Mouse (Mus musculus): ENCODE results near the gene Paqr9. TPM values are rescaled to one million over a fixed set of nuclear protein-coding genes. Genes with fewer than 3 reads are reported as not detected.

Paqr9 gene
- total and polyA plus RNA-seq, 3 experiments, result not detected

DNA sequence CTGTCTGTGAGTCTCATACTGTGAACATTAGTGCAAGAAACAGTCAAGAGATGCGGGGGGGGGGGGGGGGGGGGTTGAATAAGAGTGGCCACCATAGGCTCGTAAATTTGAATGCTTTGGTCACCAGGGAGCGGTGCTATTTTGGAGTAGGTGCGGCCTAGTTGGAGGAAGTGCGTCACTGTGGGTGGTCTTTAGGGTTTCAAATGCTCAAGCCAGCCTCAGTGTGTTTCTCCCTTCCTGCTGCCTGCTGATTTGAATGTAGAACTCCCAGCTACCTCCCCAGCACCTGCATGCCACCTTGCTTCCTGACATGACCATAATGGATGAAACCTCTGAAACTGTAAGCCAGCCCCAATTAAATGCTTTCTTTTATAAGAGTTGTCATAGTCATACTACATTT is 26.6 kb downstream of the Paqr9 start:
- dilution Hi-C loops (cut with MboI; ENCODE audit: extremely low pct_ligation_motif_present, extremely low pct_unique_long_range_greater_than_20kb, low sequenced_read_pairs), result no loop called here
- in situ Hi-C loops (cut with MboI; ENCODE audit: low pct_ligation_motif_present, low pct_unique_long_range_greater_than_20kb, low sequenced_read_pairs), result no loop called here
- Histone ChIP-seq H3K4me2 (ENCODE audit: insufficient read depth, low read depth, poor library complexity, severe bottlenecking) (no peak overlapping the region), H3K4me3 (replicated peaks in 1 of 3; ENCODE audit: low read depth in 2 of 3, low read length in 2 of 3, poor library complexity in 1 of 3) (no peak overlapping the region), H3K9ac (ENCODE audit: insufficient read depth, low read depth) (no peak overlapping the region), H3K27me3 (replicated peaks) (no peaks in the 10 kb centered on the region), H3K9me3 (replicated peaks; ENCODE audit: low read length) (peaks cover 2% of the 10 kb centered on the region), H3K27ac (ENCODE audit: insufficient read depth, low read depth) (no peak overlapping the region), H3K79me2 (replicated peaks; ENCODE audit: control insufficient read depth, extremely low read depth, insufficient read depth, poor library complexity, severe bottlenecking) (no peaks in the 10 kb centered on the region), H3K4me1 (ENCODE audit: control insufficient read depth in 1 of 2, insufficient read depth in 2 of 2) (peaks cover 0 to 3% of the 10 kb centered on the region in 2 experiments; a peak in 1 of 4 replicates), H3K36me3 (replicated peaks in 1 of 2; ENCODE audit: control insufficient read depth in 1 of 2, insufficient read depth in 1 of 2, low read length in 1 of 2) (no peaks in the 10 kb centered on the region)
- DNase-seq (ENCODE audit: extremely low read depth), result no peak
- TF ChIP-seq GABPA (IDR thresholded peaks at IDR 0.05; ENCODE audit: insufficient replicate concordance, low read depth, low read length) (no peak), SMC3 (IDR thresholded peaks at IDR 0.05; ENCODE audit: low read depth, low read length) (no peak), CTCF (conservative IDR thresholded peaks at IDR 0.05 in 1 of 2, IDR thresholded peaks at IDR 0.05 in 1 of 2; ENCODE audit: low read depth in 2 of 2, low read length in 2 of 2) (no peak), MEF2A (IDR thresholded peaks at IDR 0.05; ENCODE audit: borderline replicate concordance, low read depth, low read length) (no peak), ZC3H11A (IDR thresholded peaks at IDR 0.05; ENCODE audit: low read depth, low read length) (no peak), PAX5 (IDR thresholded peaks at IDR 0.05; ENCODE audit: low read length) (no peak), KAT2A (IDR thresholded peaks at IDR 0.05; ENCODE audit: insufficient replicate concordance, low read length) (no peak), TCF12 (IDR thresholded peaks at IDR 0.05; ENCODE audit: low read depth, low read length) (no peak), RCOR1 (conservative IDR thresholded peaks at IDR 0.05; ENCODE audit: low read depth, low read length) (no peak), BHLHE40 (IDR thresholded peaks at IDR 0.05; ENCODE audit: low read depth, low read length) (no peak), SIN3A (IDR thresholded peaks at IDR 0.05; ENCODE audit: low read length) (no peak)

DNA sequence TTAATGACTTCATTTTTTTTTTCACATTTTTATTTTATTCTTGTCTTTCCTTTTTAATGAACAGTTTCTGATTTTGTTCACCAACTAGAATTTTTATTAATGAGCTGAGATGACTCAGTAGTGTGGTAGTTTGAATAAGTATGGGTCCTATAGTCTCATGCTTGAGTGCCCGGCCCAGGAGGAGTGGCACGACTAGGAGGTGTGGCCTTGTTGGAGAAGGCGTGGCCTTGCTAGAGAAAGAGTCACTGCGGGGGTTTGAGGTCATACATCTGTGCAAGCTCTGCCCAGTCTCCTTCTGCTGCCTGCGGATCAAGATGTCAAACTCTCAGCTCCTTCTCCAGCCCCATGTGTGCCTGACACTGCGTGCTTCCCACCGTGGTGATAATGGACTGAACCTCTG is 28.6 kb downstream of the Paqr9 start:
- Histone ChIP-seq H3K9me3 (replicated peaks; ENCODE audit: low read length) (peaks cover 2% of the 10 kb centered on the region), H3K4me2 (ENCODE audit: insufficient read depth, low read depth, poor library complexity, severe bottlenecking) (no peak overlapping the region), H3K4me3 (replicated peaks in 1 of 3; ENCODE audit: low read depth in 2 of 3, low read length in 2 of 3, poor library complexity in 1 of 3) (no peak overlapping the region), H3K27ac (ENCODE audit: insufficient read depth, low read depth) (no peak overlapping the region), H3K9ac (ENCODE audit: insufficient read depth, low read depth) (no peak overlapping the region), H3K4me1 (ENCODE audit: control insufficient read depth in 1 of 2, insufficient read depth in 2 of 2) (peaks cover 0 to 5% of the 10 kb centered on the region in 2 experiments; a peak in 1 of 4 replicates), H3K27me3 (replicated peaks) (no peaks in the 10 kb centered on the region), H3K36me3 (replicated peaks in 1 of 2; ENCODE audit: control insufficient read depth in 1 of 2, insufficient read depth in 1 of 2, low read length in 1 of 2) (no peaks in the 10 kb centered on the region), H3K79me2 (replicated peaks; ENCODE audit: control insufficient read depth, extremely low read depth, insufficient read depth, poor library complexity, severe bottlenecking) (no peaks in the 10 kb centered on the region)
- dilution Hi-C loops (cut with MboI; ENCODE audit: extremely low pct_ligation_motif_present, extremely low pct_unique_long_range_greater_than_20kb, low sequenced_read_pairs) (no loop called here), in situ Hi-C loops (cut with MboI; ENCODE audit: low pct_ligation_motif_present, low pct_unique_long_range_greater_than_20kb, low sequenced_read_pairs) (no loop called here)
- DNase-seq (ENCODE audit: extremely low read depth), result no peak
- TF ChIP-seq CTCF (conservative IDR thresholded peaks at IDR 0.05 in 1 of 2, IDR thresholded peaks at IDR 0.05 in 1 of 2; ENCODE audit: low read depth in 2 of 2, low read length in 2 of 2) (no peak), MYC (IDR thresholded peaks at IDR 0.05; ENCODE audit: low read depth, low read length) (no peak), MEF2A (IDR thresholded peaks at IDR 0.05; ENCODE audit: borderline replicate concordance, low read depth, low read length) (no peak), KAT2A (IDR thresholded peaks at IDR 0.05; ENCODE audit: insufficient replicate concordance, low read length) (no peak), RAD21 (IDR thresholded peaks at IDR 0.05; ENCODE audit: low read depth, low read length) (no peak), ZMIZ1 (IDR thresholded peaks at IDR 0.05; ENCODE audit: low read depth, low read length) (no peak), CHD1 (IDR thresholded peaks at IDR 0.05; ENCODE audit: low read depth, low read length) (no peak), MXI1 (IDR thresholded peaks at IDR 0.05; ENCODE audit: low read depth, low read length) (no peak), USF2 (conservative IDR thresholded peaks at IDR 0.05; ENCODE audit: low read depth, low read length) (no peak), CHD2 (IDR thresholded peaks at IDR 0.05; ENCODE audit: low read length) (no peak), IRF4 (IDR thresholded peaks at IDR 0.05; ENCODE audit: low read depth, low read length) (no peak), GABPA (IDR thresholded peaks at IDR 0.05; ENCODE audit: insufficient replicate concordance, low read depth, low read length) (no peak), JUND (conservative IDR thresholded peaks at IDR 0.05; ENCODE audit: low read depth, low read length) (no peak), MAFK (IDR thresholded peaks at IDR 0.05; ENCODE audit: insufficient replicate concordance, low read length) (no peak), E2F4 (IDR thresholded peaks at IDR 0.05; ENCODE audit: insufficient replicate concordance, low read depth, low read length) (no peak), ZNF384 (IDR thresholded peaks at IDR 0.05; ENCODE audit: low read depth, low read length) (no peak)
